Mouse (Mus musculus) kidney, embryonic 15.5 days (tissue): ENCODE results near the gene Shq1. TPM values are rescaled to one million over a fixed set of nuclear protein-coding genes. Genes with fewer than 3 reads are reported as not detected.

Experiments
- ATAC-seq: fragments of 200-750 bp; cut with Nextera tagmentation; replicated peaks from 2 replicates; pipeline ENCODE4 v1.8.0; 2017; ENCODE audit warnings: moderate TSS enrichment; ENCODE audit not compliant: low FRiP score
- H3K27ac ChIP-seq: fragments of 300-500 bp; sonication (generic); 2 replicates; pipeline ENCODE4 v1.5.1; 2015; ENCODE audit warnings: mild to moderate bottlenecking, inconsistent platforms
- H3K27me3 ChIP-seq: fragments of 300-500 bp; sonication (generic); 2 replicates; pipeline ENCODE4 v1.6.1; 2015; ENCODE audit warnings: inconsistent platforms
- H3K36me3 ChIP-seq: fragments of 300-500 bp; sonication (generic); 2 replicates; pipeline ENCODE4 v1.6.1; 2015; ENCODE audit warnings: inconsistent platforms
- H3K4me1 ChIP-seq: fragments of 300-500 bp; sonication (generic); 2 replicates; pipeline ENCODE4 v1.6.1; 2015; ENCODE audit warnings: inconsistent platforms
- H3K4me2 ChIP-seq: fragments of 300-500 bp; sonication (generic); 2 replicates; pipeline ENCODE4 v1.6.1; 2015; ENCODE audit warnings: moderate library complexity, mild to moderate bottlenecking, inconsistent platforms
- H3K4me3 ChIP-seq: fragments of 300-500 bp; sonication (generic); replicated peaks from 2 replicates; pipeline ENCODE4 v1.5.1; 2015; ENCODE audit warnings: mild to moderate bottlenecking, inconsistent platforms
- H3K9ac ChIP-seq: fragments of 300-500 bp; sonication (generic); 2 replicates; pipeline ENCODE4 v1.6.1; 2015; ENCODE audit warnings: mild to moderate bottlenecking, inconsistent platforms
- H3K9me3 ChIP-seq: fragments of 300-500 bp; sonication (generic); replicated peaks from 2 replicates; pipeline ENCODE4 v1.6.1; 2016; ENCODE audit warnings: inconsistent platforms
- WGBS: fragments of 180-500 bp; shearing (Covaris S2); methylation state at CpG from one replicate; pipeline ENCODE4 v1.1.7; 2015; ENCODE audit warnings: mixed read lengths; 5-methylcytosine and 5-hydroxymethylcytosine counted together
- polyA plus RNA-seq: library from polyadenylated mRNA; unstranded; fragments of >200 nt; fragmentation: Nextera tagmentation; extraction: Ambion mirVana; gene quantifications from 2 replicates; pipeline ENCODE4 v1.2.1, GENCODE M21; 2015

The Shq1 gene
- polyA plus RNA-seq, 1 experiment from 2014 or later: 18.3 TPM

DNA sequence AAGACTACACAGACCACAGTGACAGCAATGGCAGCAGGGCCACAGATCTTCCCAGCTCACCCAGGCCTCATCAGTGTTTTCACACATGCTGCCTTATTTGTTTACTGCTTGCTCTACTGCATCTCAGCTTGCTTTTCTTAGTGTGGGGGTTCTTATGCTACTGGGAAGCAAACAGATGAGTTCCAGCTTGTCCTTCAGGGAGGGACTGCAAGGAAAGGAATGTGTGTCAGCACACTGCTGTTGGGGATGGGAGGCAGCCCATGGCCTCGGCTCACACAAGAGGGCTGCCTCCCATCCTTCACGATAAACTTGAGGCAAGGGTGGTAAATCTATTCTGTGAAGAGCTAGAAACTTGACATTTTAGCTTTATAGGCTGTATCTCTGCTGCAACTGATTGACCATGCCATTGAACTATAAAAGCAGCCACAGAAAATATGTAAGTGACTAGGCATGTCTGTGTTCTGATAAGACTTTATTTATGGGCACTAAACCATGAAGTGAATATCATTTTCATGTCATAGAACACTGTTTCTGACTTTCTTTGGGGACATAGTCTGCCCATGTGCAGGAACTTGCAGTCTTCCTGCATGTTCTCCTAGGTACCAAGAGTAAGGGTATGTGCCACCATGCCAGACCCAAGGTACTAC, 48.0 kb downstream of the Shq1 start:
- no peak for ATAC-seq
- Histone ChIP-seq H3K27me3 (no peaks in the 10 kb centered on the region), H3K4me1 (0 out of 2 replicates have a peak, but pooled peaks cover 4% of the 10 kb centered on the region), H3K9me3 (no peaks in the 10 kb centered on the region), H3K9ac (no peak overlapping the region), H3K27ac (0 out of 2 replicates have a peak overlapping the region, but pooled peaks have one; percentile 27), H3K4me2 (no peak overlapping the region), H3K4me3 (no peak overlapping the region), H3K36me3 (peaks cover 18% of the 10 kb centered on the region; the same call in 1 of the 2 replicates)
- 28% methylated on average over 2 of the region's 2 CpGs for WGBS

DNA sequence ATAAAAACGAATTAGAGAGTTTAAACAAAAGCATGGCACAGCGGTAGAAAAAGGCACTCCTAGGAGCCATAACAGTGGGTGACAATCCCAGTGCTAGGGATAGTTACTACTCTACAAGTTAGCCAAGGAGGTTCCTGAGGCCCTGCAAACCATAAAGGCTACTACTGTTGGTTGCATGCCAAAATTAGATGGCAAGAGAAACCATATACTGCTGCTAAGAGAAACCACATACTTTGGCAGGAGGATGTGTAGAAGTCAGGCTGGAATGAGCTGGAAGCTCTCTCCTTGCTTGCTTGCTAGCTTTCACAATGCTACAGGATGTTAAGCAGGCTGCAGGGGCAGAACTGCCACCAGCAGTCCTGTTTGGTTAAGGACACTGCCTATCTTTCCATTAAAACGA, 50.5 kb downstream of the Shq1 start:
- Histone ChIP-seq H3K4me3 (no peak overlapping the region), H3K27ac (no peak overlapping the region), H3K9me3 (no peaks in the 10 kb centered on the region), H3K27me3 (no peaks in the 10 kb centered on the region), H3K9ac (no peak overlapping the region), H3K4me1 (0 out of 2 replicates have a peak, but pooled peaks cover 4% of the 10 kb centered on the region), H3K36me3 (peaks cover 4% of the 10 kb centered on the region; the same call in 1 of the 2 replicates), H3K4me2 (no peak overlapping the region)
- ATAC-seq: no peak
- WGBS: 82% methylated on average over 3 of the region's 3 CpGs

DNA sequence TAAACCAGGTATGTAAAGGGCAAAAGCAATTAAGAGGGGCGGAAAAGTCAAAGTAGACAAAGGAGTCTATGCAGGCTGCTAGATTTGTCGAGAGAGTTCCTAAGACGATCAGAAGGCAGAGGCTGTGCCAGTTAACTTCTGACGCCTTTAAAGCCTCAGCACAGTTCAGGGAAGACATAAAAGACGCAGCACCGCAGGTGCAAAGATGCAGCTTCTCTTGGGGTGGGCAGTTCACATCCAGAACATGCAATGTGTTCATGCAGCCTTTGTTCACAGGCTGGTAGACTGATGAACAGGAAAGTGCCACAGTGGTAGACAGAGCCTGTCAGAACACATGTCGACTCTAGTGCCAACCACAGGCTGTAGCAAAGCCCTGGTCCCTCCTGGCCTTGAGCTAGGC, 51.6 kb downstream of the Shq1 start:
- no peak overlapping the region for H3K4me3 ChIP-seq
- H3K36me3 ChIP-seq: no peaks in the 10 kb centered on the region
- WGBS: 82% methylated on average over 7 of the region's 7 CpGs
- 0 out of 2 replicates have a peak, but pooled peaks cover 4% of the 10 kb centered on the region for H3K4me1 ChIP-seq
- no peak for ATAC-seq
- no peak overlapping the region for H3K4me2 ChIP-seq
- no peaks in the 10 kb centered on the region for H3K27me3 ChIP-seq
- no peak overlapping the region for H3K9ac ChIP-seq
- H3K9me3 ChIP-seq: no peaks in the 10 kb centered on the region
- no peak overlapping the region for H3K27ac ChIP-seq

DNA sequence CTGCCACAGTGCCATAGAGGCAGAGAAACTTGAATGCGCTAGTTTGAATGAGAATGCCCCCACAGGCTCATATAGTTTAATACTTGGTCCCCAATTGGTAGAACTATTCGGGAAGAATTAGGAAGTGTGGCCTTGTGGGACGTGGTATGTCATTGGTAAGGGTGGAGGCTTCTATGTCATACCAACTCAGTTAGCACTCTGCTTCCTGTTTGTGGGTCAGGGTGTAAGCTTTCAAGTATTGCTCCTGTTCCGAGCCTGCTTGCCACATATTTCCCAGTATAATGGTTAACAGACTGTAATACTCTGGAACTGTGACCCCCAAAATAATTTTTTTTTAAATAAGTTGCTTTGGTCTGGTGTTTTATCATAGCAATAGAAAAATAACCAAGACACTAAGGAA, 54.8 kb downstream of the Shq1 start:
- 90% methylated on average over 4 of the region's 4 CpGs for WGBS
- no peaks in the 10 kb centered on the region for H3K36me3 ChIP-seq
- no peaks in the 10 kb centered on the region for H3K9me3 ChIP-seq
- no peak overlapping the region for H3K27ac ChIP-seq
- H3K4me1 ChIP-seq: peaks cover 4% of the 10 kb centered on the region; the same call in 1 of the 2 replicates
- no peaks in the 10 kb centered on the region for H3K27me3 ChIP-seq
- no peak overlapping the region for H3K4me2 ChIP-seq
- no peak overlapping the region for H3K9ac ChIP-seq
- H3K4me3 ChIP-seq: no peak overlapping the region
- ATAC-seq: no peak

GRCm38 (mm10) chr6:100613593-100614267, 57.2 kb downstream of the Shq1 start:
- no peak overlapping the region for H3K9ac ChIP-seq
- no peak overlapping the region for H3K4me3 ChIP-seq
- H3K27ac ChIP-seq: no peak overlapping the region
- WGBS: 46% methylated on average over 6 of the region's 6 CpGs
- H3K27me3 ChIP-seq: no peaks in the 10 kb centered on the region
- H3K9me3 ChIP-seq: no peaks in the 10 kb centered on the region
- H3K4me1 ChIP-seq: peaks cover 4% of the 10 kb centered on the region; the same call in 1 of the 2 replicates
- no peak overlapping the region for H3K4me2 ChIP-seq
- H3K36me3 ChIP-seq: no peaks in the 10 kb centered on the region; the same call in 1 of the 2 replicates
- ATAC-seq: no peak

- Histone ChIP-seq H3K36me3 (peaks cover 5% of the 10 kb centered on the region), H3K4me1 (peaks cover 4% of the 10 kb centered on the region; the same call in 1 of the 2 replicates), H3K27ac (no peak overlapping the region), H3K27me3 (no peaks in the 10 kb centered on the region), H3K4me3 (no peak overlapping the region), H3K9me3 (no peaks in the 10 kb centered on the region), H3K9ac (no peak overlapping the region), H3K4me2 (no peak overlapping the region)
- no peak for ATAC-seq
- 82% methylated on average over 7 of the region's 7 CpGs for WGBS
These were observed 59.9 kb downstream of the Shq1 start for GRCm38 (mm10) chr6:100610897-100611575.

GRCm38 (mm10) chr6:100610182-100610581, 60.8 kb downstream of the Shq1 start:
- Histone ChIP-seq H3K27ac (no peak overlapping the region), H3K9ac (no peak overlapping the region), H3K36me3 (peaks cover 5% of the 10 kb centered on the region), H3K4me3 (no peak overlapping the region), H3K4me1 (peaks cover 4% of the 10 kb centered on the region; the same call in 1 of the 2 replicates), H3K4me2 (no peak overlapping the region), H3K27me3 (no peaks in the 10 kb centered on the region), H3K9me3 (no peaks in the 10 kb centered on the region)
- no peak for ATAC-seq
- WGBS: 85% methylated on average over 7 of the region's 8 CpGs

GRCm38 (mm10) chr6:100609256-100609655, 61.7 kb downstream of the Shq1 start:
- Histone ChIP-seq H3K4me2 (no peak overlapping the region), H3K4me3 (no peak overlapping the region), H3K27me3 (no peaks in the 10 kb centered on the region), H3K4me1 (peaks cover 4% of the 10 kb centered on the region; the same call in 1 of the 2 replicates), H3K36me3 (peaks cover 5% of the 10 kb centered on the region), H3K9ac (no peak overlapping the region), H3K27ac (no peak overlapping the region), H3K9me3 (no peaks in the 10 kb centered on the region)
- ATAC-seq: no peak
- WGBS: 88% methylated on average over 3 of the region's 3 CpGs

GRCm38 (mm10) chr6:100608429-100608828, 62.5 kb downstream of the Shq1 start:
- WGBS: 96% methylated on average over 3 of the region's 3 CpGs
- no peak for ATAC-seq
- no peak overlapping the region for H3K9ac ChIP-seq
- no peak overlapping the region for H3K4me2 ChIP-seq
- no peaks in the 10 kb centered on the region for H3K9me3 ChIP-seq
- no peaks in the 10 kb centered on the region for H3K27me3 ChIP-seq
- no peaks in the 10 kb centered on the region for H3K4me1 ChIP-seq
- H3K27ac ChIP-seq: no peak overlapping the region
- peaks cover 5% of the 10 kb centered on the region for H3K36me3 ChIP-seq
- H3K4me3 ChIP-seq: no peak overlapping the region

DNA sequence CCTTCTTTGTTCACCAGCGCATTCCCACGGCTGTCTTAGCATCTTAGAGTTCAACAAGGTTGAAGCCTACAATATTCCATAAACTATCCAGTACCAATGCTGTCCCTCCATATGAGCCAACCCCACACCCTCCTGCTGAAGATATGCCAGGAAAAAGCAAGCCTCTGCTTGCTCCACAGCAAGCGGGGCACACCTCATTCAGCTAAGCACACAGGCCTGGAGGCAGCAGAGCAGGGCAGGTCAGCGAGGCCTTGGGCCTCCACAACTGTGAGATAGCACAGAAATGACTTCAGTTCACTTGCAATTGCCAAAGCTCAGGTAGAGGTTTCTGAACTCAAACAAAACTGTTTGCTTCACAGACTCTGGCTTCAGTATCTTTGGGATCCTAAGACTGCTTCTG, 64.2 kb downstream of the Shq1 start:
- Histone ChIP-seq H3K4me3 (no peak overlapping the region), H3K27ac (no peak overlapping the region), H3K9ac (no peak overlapping the region), H3K4me2 (no peak overlapping the region), H3K9me3 (no peaks in the 10 kb centered on the region), H3K36me3 (peaks cover 5% of the 10 kb centered on the region), H3K27me3 (no peaks in the 10 kb centered on the region), H3K4me1 (no peaks in the 10 kb centered on the region)
- no peak for ATAC-seq
- 77% methylated on average over 4 of the region's 4 CpGs for WGBS

GRCm38 (mm10) chr6:100603702-100604101, 67.3 kb downstream of the Shq1 start:
- no peak for ATAC-seq
- H3K9ac ChIP-seq: no peak overlapping the region
- no peak overlapping the region for H3K27ac ChIP-seq
- H3K36me3 ChIP-seq: peaks cover 5% of the 10 kb centered on the region
- no peaks in the 10 kb centered on the region for H3K9me3 ChIP-seq
- no peaks in the 10 kb centered on the region for H3K27me3 ChIP-seq
- no peaks in the 10 kb centered on the region for H3K4me1 ChIP-seq
- no peak overlapping the region for H3K4me2 ChIP-seq
- WGBS: 78% methylated on average over 6 of the region's 6 CpGs
- H3K4me3 ChIP-seq: no peak overlapping the region

DNA sequence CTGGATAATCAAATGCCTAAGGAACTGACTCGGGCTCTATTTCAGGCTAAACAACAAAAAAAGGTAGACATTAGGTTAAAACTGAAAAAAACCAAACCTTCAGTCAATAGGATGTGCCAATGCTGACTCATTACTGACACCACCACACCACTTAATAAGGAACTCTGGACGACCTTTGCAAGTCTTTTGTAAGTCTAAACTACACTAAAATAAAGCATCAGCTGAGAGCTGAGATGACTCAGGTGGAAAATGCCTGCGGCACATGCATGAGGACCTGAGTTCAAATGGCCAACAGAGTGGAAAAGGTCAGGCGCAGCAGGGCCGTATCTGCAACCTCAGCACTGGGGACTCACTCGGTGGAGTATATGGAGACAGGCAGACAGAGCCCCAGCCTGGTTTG, 69.3 kb downstream of the Shq1 start:
- no peak overlapping the region for H3K27ac ChIP-seq
- no peak overlapping the region for H3K4me3 ChIP-seq
- H3K4me1 ChIP-seq: no peaks in the 10 kb centered on the region
- 83% methylated on average over 6 of the region's 6 CpGs for WGBS
- H3K4me2 ChIP-seq: no peak overlapping the region
- H3K9me3 ChIP-seq: no peaks in the 10 kb centered on the region
- ATAC-seq: no peak
- no peaks in the 10 kb centered on the region for H3K36me3 ChIP-seq
- H3K27me3 ChIP-seq: no peaks in the 10 kb centered on the region
- no peak overlapping the region for H3K9ac ChIP-seq
